Mouse (Mus musculus) embryo, embryonic 10 days (tissue): ENCODE results near the gene Catsperz.

Source experiments
- DNase-seq: peaks from one replicate; pipeline ENCODE4 v3.0.0-alpha.2; 2015; ENCODE audit warnings: low spot score

Gene Catsperz

DNA sequence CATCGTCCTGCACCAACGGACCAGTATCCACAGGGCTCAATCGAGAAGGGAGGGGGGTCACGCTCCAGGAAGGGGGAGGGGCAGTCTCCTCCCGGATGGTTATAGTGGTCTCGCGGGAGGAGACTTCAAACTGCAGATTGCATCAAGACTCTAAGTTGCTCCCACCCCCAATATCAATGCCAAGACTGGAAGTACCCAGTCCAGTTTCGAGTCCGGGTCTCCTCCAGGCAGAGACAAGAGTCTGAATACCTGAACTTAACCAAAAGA, at the start of gene Catsperz:
TSS of gene Catsperz (minus strand) at position 74 of the 267 bp plus-strand sequence.
- DNase-seq = no peak

DNA sequence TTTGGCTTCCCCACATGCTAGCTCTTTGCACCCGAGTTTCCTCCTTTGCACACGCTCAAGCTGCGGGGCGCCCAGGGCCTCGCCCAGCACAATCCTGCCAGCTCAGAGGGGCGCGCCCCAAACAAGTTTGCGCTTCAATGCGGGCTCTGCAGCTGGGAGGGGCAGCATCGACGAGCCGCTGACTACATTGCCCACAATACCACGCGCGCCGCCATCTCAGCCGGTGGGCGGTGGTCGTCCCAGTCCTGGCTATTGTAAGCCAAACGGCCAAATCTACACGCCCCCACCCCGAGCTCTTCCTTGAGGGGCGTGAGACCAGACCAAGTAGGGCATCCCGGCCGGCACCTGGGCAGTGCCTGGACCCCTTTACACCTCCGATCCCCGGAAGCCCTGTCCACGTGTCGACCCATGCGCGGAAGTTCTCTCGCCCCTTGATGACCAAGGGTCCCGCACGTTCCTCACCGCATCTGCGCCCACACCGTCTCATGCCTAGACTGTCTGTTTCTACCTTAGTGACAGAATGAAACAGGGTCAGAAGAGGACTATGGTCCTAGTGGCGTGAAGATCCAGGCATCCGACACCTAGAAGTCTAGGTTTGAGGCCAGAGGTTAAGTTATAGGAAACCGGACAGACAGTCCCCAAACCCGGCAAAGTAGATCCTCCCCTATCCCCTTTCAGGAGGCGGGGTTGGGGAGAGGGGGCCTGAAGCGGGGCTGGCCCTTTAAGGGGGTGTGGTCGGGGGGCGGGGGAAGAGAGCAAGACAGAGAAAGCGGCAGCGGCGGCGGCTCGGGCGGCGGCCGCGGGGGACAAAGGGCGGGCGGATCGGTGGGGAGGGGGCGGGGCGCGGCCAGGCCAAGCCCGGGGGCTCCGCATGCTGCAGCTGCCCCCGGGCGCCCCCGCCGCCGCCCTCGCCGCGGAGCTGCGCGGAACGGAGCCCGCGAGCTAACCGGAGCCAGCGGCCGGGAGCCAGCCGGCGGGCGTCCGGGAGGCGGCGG, 49.3 kb upstream of the Catsperz start, which contains the start of gene Ppp1r14b:
TSS of gene Ppp1r14b (plus strand) at position 758 of the 995 bp plus-strand sequence.
- DNase-seq = peak; percentile 94

GRCm38 (mm10) chr19:6973581-6974190, 48.5 kb upstream of the Catsperz start:
- no peak for DNase-seq

DNA sequence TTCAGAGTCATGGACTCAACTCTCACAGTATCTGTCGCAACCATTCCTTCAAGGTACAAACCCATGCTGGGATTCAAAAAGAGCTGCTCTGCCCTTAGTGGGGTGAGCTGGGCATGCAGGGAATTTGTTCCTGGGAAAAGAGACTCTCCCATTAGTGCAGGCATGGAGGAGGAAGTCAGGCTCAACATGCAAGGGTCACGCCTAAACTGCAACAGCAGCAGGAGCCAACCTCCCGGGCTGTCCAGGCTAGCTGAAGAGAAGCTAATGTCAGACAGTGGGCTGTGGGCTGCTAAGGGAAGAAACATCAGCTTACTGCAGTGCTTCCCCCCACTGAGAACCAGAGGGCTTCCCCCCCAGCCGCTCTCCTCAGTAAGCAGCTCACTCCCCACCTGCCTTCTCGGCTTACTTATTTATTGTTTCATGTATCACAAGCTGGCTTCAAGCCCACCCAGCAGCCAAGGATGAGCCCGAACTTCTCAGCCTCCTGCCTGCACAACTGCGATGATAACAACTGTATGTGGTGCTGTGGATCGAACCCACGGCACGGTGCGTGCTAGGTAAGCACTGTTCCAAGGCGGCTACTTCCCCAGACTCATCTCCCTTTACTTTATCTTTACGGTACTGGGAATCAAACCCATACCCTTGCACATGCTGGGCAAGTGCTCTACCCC, 47.2 kb upstream of the Catsperz start:
- DNase-seq = no peak

DNA sequence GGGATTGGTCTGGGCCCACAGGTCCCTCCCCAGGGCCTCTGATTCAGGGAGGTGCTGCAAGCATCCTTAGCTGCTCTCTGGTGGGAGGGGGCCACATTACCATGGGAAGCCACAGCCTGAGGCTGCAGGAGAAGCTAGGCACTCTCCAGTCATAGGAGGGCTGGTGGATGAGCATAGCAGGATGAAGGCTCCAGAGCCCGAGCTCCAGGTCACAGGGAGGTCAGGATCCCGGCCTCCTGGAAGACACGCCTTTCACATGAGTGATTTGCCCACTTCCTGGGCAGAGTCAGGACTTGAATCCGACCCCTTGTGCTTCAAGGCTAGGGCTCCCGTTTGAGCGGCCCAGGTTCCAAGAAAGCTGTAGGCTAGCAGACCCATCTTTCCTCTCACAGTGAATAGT, 46.5 kb upstream of the Catsperz start:
- DNase-seq = peak; percentile 54

GRCm38 (mm10) chr19:6970460-6971085, 45.4 kb upstream of the Catsperz start:
- no peak for DNase-seq

DNA sequence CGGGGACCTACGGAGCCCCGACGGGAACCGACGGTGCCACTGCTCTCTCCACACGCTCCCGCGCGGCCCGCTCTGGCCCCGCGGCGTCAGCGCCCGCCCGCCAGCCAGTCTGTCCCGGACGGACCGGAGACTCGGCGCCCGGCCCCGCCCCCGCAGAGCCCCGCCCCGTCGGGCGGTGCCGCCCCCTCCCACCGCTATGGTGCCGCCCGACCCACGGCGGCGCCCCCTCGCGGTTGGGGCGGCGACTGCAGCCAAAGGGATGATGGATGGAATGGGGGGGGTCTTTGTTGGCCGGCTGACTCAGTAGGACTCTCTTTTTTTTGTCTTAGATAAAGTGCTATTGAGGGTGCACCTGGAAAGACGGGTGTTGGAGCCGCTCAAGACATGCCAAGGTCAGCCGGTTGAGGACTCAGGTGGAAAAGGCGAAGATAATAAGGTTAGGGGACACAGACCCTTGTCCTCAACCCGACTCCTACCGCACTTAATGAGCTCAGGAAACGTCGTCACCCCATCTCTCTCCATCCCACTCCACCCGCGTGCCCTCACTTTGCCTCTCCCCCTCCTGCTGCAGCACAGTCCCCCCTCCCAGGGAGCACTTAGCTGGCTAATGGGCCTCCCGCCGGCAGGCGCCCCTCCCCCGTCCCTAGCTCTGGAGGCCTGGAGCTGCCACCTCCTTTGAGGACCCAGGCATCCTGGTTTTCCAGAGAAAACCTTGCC, 44.6 kb upstream of the Catsperz start:
- peak; percentile 49 for DNase-seq

DNA sequence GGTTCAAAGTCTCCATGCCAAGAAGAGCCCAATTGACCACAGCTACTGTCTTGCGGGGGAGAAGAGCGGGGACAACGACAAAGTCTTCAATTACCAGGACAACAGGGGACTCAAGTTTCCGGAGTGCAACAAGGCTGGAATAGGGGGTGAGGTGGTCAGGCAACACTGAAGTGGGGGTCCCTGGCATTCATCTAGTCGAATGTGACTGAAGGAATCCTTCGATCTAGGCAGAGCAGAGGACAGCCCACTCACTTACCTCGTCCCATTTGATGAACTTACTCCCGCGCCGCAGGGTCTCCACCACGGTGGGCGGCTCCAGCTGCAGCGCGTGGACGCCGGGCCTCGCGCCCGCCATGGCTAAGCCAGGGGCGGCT, 44.1 kb upstream of the Catsperz start:
- DNase-seq = peak; percentile 41

DNA sequence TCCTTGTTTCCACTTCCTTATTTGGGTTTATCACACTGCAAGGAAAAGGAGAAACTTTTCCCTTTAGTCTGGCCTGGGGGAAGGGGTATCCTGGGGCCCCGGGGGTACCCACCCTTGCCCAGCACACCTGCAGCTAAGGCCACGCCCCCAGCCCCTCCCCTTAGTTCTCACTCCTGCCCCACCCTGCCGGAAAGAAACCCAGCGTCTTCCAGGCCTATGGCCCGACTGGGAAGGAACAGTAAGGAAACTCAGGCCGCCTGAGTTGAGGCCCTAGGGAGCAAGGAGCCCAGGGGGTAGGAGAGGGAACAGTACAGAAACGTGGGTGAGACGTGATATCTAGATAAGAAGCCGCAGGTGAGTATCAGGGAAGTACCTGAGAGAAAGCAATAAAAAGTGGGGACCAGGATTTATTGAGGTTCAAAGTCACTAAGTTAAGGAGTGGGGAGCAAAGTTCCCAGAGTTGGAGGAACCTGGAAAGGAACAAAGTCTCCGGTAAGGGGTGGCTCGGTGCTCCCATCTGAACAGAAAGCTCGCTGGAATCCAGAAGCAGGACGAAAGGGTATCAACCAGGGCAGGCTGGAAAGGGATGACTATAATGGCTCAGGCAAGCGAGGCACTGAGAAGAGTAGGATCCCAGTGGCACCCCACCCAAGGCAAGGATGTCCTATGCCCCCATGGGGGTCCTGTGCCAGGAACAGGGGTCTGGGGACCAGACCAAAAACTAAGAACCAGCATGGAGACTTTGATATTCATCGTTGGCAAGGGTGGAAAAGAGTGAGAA, 43.5 kb upstream of the Catsperz start:
- no peak for DNase-seq

DNA sequence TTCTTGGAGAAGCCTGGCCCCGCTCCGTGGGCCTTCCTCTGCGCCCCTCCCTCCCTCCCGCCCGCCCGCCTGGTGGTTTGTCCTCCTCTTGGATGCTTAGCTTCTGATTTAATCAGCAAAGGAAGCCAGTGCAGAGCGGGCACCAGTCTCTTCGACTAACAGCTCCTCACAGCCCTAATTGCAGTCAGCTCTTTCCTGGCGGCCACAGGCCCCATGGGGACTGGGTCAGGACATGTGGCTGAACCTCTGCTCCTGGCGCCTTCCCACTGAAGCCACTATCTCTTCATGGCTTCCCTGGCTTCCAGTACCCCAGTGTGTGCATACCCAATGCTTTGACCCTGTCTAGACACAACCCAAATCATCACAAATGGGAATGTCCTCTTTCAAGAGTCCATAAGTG, 31.3 kb upstream of the Catsperz start:
- DNase-seq = no peak

DNA sequence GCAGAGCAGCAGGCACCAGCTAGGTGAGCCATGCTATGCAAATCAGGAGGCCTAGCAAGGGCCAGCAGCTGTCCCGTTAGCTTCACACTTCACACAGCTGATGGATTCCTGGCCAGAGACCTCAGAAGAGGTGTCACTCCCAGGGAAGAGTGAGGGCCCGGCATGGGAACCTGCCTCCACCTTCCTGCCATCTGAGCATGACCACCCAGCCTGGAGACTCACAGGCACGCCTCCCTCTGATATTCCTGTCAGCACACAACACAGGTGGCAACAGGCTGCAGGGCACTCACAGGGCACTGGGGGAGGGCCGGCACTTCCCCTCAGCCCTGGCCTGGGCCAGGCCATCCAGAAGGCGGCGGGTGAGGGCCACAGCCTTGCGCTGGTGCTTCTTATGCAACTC, 30.2 kb upstream of the Catsperz start:
- DNase-seq = no peak

DNA sequence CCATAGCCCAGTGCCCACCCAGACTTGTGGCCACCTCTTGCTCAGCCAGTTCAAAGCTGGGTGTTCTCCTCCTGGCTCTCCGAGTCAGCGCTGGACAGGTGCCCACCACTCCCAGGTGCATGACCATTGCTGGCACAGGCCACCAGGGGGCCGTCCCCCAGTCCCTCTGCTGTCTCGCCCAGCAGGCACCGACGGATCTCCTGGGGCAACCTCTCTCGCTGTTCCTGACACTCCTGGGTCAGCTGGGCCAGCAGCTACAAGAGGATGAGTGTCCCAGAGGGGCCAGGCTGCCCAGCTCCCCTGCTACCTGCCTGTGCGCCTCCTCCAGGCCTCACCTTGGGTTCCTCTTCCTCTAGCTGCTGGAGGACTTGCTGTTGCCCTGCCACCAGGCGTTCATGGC, 28.9 kb upstream of the Catsperz start:
- DNase-seq = no peak

DNA sequence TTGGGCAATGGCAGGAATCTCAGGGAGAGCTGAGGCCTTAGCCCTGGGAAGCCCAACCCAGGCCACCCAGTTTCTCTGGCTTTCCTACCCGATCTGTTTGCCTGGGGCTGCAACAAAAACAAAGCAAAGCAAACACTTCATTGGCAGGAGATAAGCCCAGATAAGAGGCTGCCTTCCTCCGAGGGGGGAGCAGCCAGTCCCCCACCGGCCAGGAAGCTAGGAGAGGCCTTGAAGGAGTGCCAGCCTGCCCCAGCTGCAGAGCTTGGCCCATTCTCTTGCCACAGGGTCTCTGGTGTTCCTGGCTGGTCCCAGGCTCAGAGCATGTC, 27.5 kb upstream of the Catsperz start:
- DNase-seq = no peak

DNA sequence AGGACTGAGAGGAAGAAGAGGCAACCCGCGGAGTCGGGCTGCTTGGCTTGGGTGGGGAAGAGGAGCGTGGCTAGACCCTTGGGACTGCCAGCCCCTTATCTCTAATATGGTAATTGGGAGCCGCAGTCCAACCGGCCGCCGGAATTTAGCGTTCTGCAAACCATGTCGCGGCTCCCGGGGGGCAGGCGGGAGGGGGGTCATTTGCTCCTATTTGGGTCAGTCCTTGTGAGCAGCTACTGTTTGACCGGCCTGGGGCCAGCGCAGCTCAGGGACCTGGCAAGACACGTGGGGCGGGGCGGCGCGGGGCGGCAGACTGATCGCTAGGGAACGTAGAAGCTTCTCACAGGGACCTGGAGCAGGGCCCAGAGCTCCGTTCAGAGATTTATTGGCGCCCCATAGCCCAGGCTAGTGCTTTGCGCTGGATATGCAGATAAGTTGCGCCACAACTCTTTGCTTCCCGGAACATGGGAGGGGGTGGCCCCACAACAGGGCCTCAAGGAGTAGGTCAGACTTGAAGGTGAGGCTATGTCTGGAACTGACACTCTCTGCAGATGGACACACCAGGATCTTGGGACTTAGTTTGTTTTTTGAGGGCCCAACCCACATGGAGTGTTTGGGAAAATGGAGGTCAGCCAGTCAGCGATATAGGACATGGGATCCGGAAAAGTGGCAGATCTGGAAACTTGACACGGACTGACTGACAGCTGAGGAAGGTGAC, 27.0 kb upstream of the Catsperz start:
- DNase-seq = peak; percentile 57

DNA sequence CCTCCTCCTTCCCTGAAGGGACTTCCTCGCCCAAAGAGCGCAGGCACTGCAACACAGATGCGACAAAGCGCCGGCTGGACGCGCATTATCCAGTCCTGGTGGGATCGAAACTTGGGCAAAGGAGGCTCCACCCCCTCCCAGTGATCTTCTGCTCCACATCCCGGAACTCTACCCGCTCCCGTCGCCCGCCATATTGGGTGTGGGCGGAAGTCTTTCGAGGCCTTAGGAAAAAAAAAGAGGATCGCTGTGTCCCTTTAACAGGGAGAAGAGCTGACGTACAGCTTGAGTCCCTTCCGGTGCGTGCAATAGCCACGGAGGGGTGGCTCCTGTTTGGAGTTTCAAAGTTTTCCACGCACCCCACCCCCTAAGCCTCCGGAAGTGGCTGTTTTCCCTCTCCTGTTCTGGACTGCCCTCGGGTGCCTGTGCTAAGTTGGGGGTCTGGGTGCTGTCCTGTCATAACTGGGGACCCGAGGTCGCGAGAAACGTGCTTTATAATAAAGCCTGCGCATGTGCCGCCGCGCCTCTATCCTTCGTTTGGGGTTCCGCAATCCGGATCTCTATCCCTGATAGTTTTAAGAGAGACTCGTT, 26.3 kb upstream of the Catsperz start:
- DNase-seq = peak; percentile 93

- peak; percentile 83 for DNase-seq
Observed at GRCm38 (mm10) chr19:6950613-6951153, 25.5 kb upstream of the Catsperz start.

- DNase-seq = no peak
Observed at GRCm38 (mm10) chr19:6949951-6950350, 24.8 kb upstream of the Catsperz start.

DNA sequence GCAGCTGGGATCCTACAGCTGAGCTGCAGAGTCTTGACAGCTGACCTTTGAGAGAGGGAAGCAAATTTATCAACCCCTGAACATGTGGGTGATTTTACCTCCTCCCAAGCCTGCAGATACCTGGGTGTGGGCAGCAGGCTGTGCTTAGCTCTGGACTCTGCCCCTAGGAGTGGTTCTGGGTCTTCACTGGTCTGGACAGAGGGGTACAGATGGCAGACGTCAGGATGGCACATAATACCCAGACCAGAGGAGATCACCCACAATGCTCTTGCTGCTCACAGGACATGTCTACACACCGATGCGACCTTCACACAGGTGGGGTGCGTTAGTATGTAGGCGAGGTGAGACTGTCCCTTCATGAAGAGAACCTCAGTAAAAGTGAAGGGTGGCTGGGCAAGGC, 24.4 kb upstream of the Catsperz start:
- DNase-seq = no peak

GRCm38 (mm10) chr19:6948186-6948585, 23.0 kb upstream of the Catsperz start:
- DNase-seq = no peak

DNA sequence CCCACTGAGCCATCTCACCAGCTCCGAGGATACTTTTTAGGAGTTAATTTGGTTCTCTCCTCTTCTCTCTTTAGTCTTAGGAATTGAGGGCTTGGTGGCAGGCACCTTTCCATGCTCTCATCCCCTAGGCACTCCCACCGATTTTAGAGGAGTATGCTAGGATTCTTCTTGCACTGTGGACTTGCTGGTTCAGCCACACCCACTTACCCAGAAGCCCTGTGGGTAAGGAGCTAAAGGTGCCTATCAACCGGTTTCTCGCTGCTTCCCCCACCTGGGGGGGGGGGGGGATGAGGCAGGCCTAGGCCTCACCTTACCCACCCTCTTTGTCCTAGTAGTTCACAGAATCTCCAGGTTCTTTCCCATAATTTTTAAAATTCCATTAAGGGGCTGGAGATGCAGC, 22.6 kb upstream of the Catsperz start:
- DNase-seq = no peak
